Mouse (Mus musculus) neural tube, postnatal 0 days (tissue): ENCODE results near the gene Ms4a2. TPM values are rescaled to one million over a fixed set of nuclear protein-coding genes. Genes with fewer than 3 reads are reported as not detected.

ENCODE experiments used
- polyA plus RNA-seq: library from polyadenylated mRNA; unstranded; fragments of >200 nt; fragmentation: Nextera tagmentation; extraction: Ambion mirVana; gene quantifications from 2 replicates; pipeline ENCODE4 v1.2.1, GENCODE M21; 2015

The Ms4a2 gene
- 0.14 and 0.32 TPM in 2 replicates for polyA plus RNA-seq

DNA sequence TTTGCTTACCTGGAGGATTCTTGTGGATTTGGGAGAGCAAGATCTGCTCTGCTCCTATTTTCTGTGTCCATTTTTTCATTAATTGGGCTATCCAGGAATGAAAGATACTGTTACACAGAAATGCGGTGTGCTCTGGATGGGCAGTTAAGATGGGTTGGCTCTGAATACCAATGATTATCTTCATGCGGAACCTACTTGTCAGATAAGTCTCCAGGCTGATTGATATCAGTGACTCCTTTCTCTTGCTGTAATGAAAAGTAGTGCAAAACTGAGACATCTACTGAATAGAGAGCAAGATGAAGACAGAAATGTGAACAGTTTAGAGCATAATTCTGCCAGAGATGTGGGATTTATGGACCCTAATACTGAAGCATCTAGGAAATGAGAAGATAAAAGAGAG, at the start of gene Ms4a2:
TSS of gene Ms4a2 (minus strand) at position 169 of the 400 bp plus-strand sequence.

DNA sequence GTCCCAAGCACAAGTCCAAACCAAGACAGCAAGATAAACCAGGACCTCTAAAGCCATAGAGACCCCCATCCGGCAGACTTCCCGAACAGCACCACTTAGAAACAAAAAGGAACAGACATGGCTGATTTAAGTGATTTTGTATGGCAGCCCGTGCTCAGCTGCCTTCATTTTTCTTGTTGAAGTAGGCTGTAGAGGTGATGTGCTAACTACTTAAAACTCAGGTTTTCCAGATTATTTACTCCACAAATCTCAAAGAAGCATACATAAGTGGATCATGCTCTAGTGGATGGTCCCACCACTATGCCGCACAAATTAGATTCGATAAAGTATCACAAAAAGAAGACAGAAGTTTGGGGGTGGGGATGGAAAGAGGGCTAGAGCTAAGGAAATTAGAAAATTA, 36.9 kb upstream of the Ms4a2 start, which contains the start of gene Oosp2:
TSS of gene Oosp2 (minus strand) at position 101 of the 400 bp plus-strand sequence.

DNA sequence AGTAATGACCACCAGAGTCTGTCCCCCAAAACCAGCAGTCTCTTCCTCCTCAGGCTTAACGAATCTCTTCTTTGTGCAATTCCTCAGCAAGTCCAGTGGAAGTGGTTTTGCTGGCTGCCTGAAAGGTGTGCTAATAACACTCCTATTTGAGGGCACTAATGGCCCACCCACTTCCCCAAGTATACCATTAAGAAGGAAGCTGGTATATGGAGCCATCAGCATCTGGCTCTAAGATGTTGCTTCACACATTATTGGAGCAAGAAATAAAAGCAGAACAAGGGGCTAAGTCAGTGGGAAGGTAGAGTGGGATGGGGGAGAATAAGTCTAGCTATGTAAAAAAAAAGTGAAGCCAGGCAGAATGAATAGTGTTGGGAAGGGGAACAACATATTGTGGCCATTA, 17.2 kb upstream of the Ms4a2 start, which contains the start of gene Ms4a3:
TSS of gene Ms4a3 (minus strand) at position 120 of the 400 bp plus-strand sequence.

GRCm38 (mm10) chr19:11604603-11605002, 18.9 kb downstream of the Ms4a2 start, which contains the start of gene Ms4a6d:
Ms4a6d (minus strand) TSS chr19:11604849.

Other genes starting within 250 kb of the Ms4a2 start
- 3.2 and 3.3 TPM in 2 replicates for gene Ms4a4a, start 248.2 kb downstream of the Ms4a2 start, polyA plus RNA-seq
- 0.36 TPM in 1 of 2 replicates, not detected in the other for gene Ms4a4c, start 218.9 kb downstream of the Ms4a2 start, polyA plus RNA-seq
- gene Ms4a4b, start 180.2 kb downstream of the Ms4a2 start, polyA plus RNA-seq, result 0.41 TPM in 1 of 2 replicates, not detected in the other
- 3.8 and 5.3 TPM in 2 replicates for gene Ms4a6c, start 154.4 kb downstream of the Ms4a2 start, polyA plus RNA-seq
- gene Gm8369, start 137.8 kb downstream of the Ms4a2 start, polyA plus RNA-seq, result 0.06 and 0.15 TPM in 2 replicates
- gene Ms4a6b, start 107.2 kb downstream of the Ms4a2 start, polyA plus RNA-seq, result 3.1 and 3.4 TPM in 2 replicates
- gene Ms4a4d, start 86.9 kb downstream of the Ms4a2 start, polyA plus RNA-seq, result 0.13 and 0.15 TPM in 2 replicates
- 2.9 and 4.1 TPM in 2 replicates for gene Ms4a6d, start 18.9 kb downstream of the Ms4a2 start, polyA plus RNA-seq
- gene Ms4a3, start 17.1 kb upstream of the Ms4a2 start, polyA plus RNA-seq, result 0.15 and 0.70 TPM in 2 replicates
- not detected in 2 replicates for gene Oosp2, start 36.8 kb upstream of the Ms4a2 start, polyA plus RNA-seq
- gene Oosp1, start 67.4 kb upstream of the Ms4a2 start, polyA plus RNA-seq, result not detected in 2 replicates
- not detected in 2 replicates for gene Oosp3, start 73.3 kb upstream of the Ms4a2 start, polyA plus RNA-seq
- not detected in 2 replicates for gene Gif, start 123.8 kb upstream of the Ms4a2 start, polyA plus RNA-seq
- gene Mrpl16, start 146.7 kb upstream of the Ms4a2 start, polyA plus RNA-seq, result 56.0 and 56.6 TPM in 2 replicates
- 13.8 and 16.3 TPM in 2 replicates for gene Stx3, start 195.7 kb upstream of the Ms4a2 start, polyA plus RNA-seq
- gene Olfr1417, start 215.5 kb upstream of the Ms4a2 start, polyA plus RNA-seq, result not detected in 2 replicates
- not detected in 2 replicates for gene Olfr1418, start 237.3 kb upstream of the Ms4a2 start, polyA plus RNA-seq